Mouse (Mus musculus): ENCODE results near the gene Cphx2. TPM values are rescaled to one million over a fixed set of nuclear protein-coding genes. Genes with fewer than 3 reads are reported as not detected.
"Not testable (repeated sequence)": the region's sequence is repeated elsewhere in the genome, so short reads cannot be mapped to it uniquely, and the experiment has no call there.

Gene Cphx2
- polyA plus RNA-seq, 1 experiment from 2014 or later, result not detected

GRCm38 (mm10) chr14:26076620-26077390 is 4.5 kb upstream of the Cphx2 start:
- DNase-seq; H3K27me3 ChIP-seq (ENCODE audit: insufficient read depth, low read length); ATAC-seq (ENCODE audit: insufficient read depth); H3K9me3 ChIP-seq (ENCODE audit: low read depth, low read length); H3K4me3 ChIP-seq (ENCODE audit: low read depth, low read length); H3K4me2 ChIP-seq; H3K36me3 ChIP-seq (ENCODE audit: insufficient read depth); H3K4me1 ChIP-seq (ENCODE audit: insufficient read depth); H3K9ac ChIP-seq; H3K27ac ChIP-seq (ENCODE audit: low read depth): not testable (repeated sequence)
- WGBS, result no CpG with 5 or more reads among the region's 5 CpGs

DNA sequence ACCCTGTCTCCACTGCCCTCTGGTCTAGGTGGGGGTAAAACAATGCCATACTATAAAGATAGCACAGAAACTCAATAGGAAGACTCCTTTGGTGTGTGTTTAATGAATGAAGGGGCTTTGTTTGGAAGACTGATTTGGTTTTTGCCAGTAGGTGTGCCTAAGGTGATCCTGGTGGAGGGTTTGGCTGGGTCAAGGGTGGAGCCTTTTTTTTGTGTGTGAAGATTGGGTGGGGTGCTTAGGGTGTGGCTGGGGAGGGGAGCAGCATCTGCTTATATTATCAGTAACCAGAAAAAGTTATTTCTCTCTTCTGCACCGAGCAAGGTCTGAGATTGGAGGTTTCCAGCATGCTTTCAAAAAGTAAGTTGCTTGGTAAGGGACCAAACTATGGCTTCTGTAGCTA is 681 bp downstream of the Cphx2 start, which contains the start of gene Cphx3:
Gene Cphx3 (plus strand): TSS at position 301 of the 400 bp plus-strand sequence.
- H3K27ac ChIP-seq (ENCODE audit: low read depth); H3K4me2 ChIP-seq; H3K27me3 ChIP-seq (ENCODE audit: insufficient read depth, low read length); H3K4me3 ChIP-seq (ENCODE audit: low read depth, low read length); H3K36me3 ChIP-seq (ENCODE audit: insufficient read depth); H3K9ac ChIP-seq; DNase-seq; H3K9me3 ChIP-seq (ENCODE audit: low read depth, low read length); H3K4me1 ChIP-seq (ENCODE audit: insufficient read depth); ATAC-seq (ENCODE audit: insufficient read depth): not testable (repeated sequence)
- no CpG with 5 or more reads among the region's 1 CpGs for WGBS

- H3K4me3 ChIP-seq (ENCODE audit: low read depth, low read length); DNase-seq; H3K27ac ChIP-seq (ENCODE audit: low read depth); H3K36me3 ChIP-seq (ENCODE audit: insufficient read depth); H3K9ac ChIP-seq; H3K9me3 ChIP-seq (ENCODE audit: low read depth, low read length); ATAC-seq (ENCODE audit: insufficient read depth); H3K4me1 ChIP-seq (ENCODE audit: insufficient read depth); H3K4me2 ChIP-seq; H3K27me3 ChIP-seq (ENCODE audit: insufficient read depth, low read length): not testable (repeated sequence)
- no CpG with 5 or more reads among the region's 3 CpGs for WGBS
Measured at GRCm38 (mm10) chr14:26097622-26098021, 16.3 kb downstream of the Cphx2 start.

- H3K27ac ChIP-seq (ENCODE audit: low read depth); H3K4me3 ChIP-seq (ENCODE audit: low read depth, low read length); H3K4me1 ChIP-seq (ENCODE audit: insufficient read depth); H3K27me3 ChIP-seq (ENCODE audit: insufficient read depth, low read length); DNase-seq; H3K9me3 ChIP-seq (ENCODE audit: low read depth, low read length); H3K9ac ChIP-seq; H3K36me3 ChIP-seq (ENCODE audit: insufficient read depth); H3K4me2 ChIP-seq: not testable (repeated sequence)
- WGBS, result no CpG with 5 or more reads among the region's 7 CpGs
- ATAC-seq (ENCODE audit: insufficient read depth), result peak; percentile 76
Measured at GRCm38 (mm10) chr14:26118150-26118549, 36.8 kb downstream of the Cphx2 start, which contains the start of gene Duxbl2. Gene Duxbl2 (plus strand): TSS chr14:26118349.

DNA sequence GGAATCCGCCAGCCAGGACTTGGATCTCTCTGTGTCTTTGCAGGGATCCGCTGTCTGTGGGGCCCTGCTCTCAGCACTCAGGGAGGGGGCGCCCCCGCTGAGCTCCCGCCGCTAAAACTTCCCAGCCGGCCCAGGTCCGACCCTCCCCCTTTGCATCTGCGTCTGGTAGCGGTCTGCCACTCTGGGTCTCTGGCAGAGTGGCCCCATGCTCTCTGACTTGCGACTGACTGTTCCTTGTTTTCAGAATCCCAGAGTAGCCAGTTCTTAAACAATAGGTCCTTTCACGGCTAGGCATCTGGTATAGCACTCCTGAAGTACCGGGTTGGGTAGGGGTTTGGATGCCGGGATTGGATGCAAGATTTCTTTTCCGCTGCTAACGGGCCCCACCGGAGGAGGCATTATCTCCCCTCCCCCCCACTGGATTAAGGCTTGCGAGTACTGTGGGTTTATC is 37.3 kb downstream of the Cphx2 start:
- ATAC-seq (ENCODE audit: insufficient read depth), result peak; percentile 94
- no CpG with 5 or more reads among the region's 18 CpGs for WGBS
- H3K4me1 ChIP-seq (ENCODE audit: insufficient read depth); H3K27me3 ChIP-seq (ENCODE audit: insufficient read depth, low read length); H3K4me3 ChIP-seq (ENCODE audit: low read depth, low read length); H3K36me3 ChIP-seq (ENCODE audit: insufficient read depth); H3K9ac ChIP-seq; H3K4me2 ChIP-seq; H3K27ac ChIP-seq (ENCODE audit: low read depth); H3K9me3 ChIP-seq (ENCODE audit: low read depth, low read length); DNase-seq: not testable (repeated sequence)

DNA sequence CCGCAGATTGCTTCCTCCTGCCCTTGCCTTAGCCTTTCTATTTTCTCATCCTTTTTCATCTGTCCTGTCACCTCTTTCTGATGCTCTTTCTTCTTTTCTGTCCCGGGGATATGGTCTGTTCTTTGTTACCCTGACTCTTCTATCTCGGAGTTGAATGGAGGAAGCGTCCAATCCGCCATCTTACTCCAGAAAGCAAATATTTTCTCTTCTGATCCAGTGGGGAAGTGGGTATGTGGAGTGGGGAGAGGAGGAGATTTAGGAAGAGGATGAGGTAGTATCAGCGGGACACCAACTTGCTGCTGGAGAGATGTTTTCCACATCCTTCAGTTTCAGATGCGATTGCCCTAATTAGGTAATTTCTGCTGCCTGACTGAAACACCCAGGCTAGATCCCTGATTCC is 37.8 kb downstream of the Cphx2 start:
- not testable (repeated sequence) for H3K9ac ChIP-seq; H3K27me3 ChIP-seq (ENCODE audit: insufficient read depth, low read length); H3K4me3 ChIP-seq (ENCODE audit: low read depth, low read length); ATAC-seq (ENCODE audit: insufficient read depth); DNase-seq; H3K36me3 ChIP-seq (ENCODE audit: insufficient read depth); H3K9me3 ChIP-seq (ENCODE audit: low read depth, low read length); H3K4me2 ChIP-seq; H3K27ac ChIP-seq (ENCODE audit: low read depth); H3K4me1 ChIP-seq (ENCODE audit: insufficient read depth)
- WGBS, result no CpG with 5 or more reads among the region's 7 CpGs

Other genes with a start within 250 kb of the Cphx2 start
- gene Anxa11, start 239.4 kb upstream of the Cphx2 start, polyA plus RNA-seq (2014; fragmentation: Nextera tagmentation; extraction: Ambion mirVana), result 19.4 and 23.7 TPM in 2 replicates
- gene Plac9a, start 178.4 kb upstream of the Cphx2 start, polyA plus RNA-seq (2014; fragmentation: Nextera tagmentation; extraction: Ambion mirVana), result 0.53 and 1.4 TPM in 2 replicates
- gene Tmem254a, start 153.8 kb upstream of the Cphx2 start, polyA plus RNA-seq (2014; fragmentation: Nextera tagmentation; extraction: Ambion mirVana), result 1.6 and 4.5 TPM in 2 replicates
- not detected in 2 replicates for gene Cphx1, start 143.2 kb upstream of the Cphx2 start, polyA plus RNA-seq (2014; fragmentation: Nextera tagmentation; extraction: Ambion mirVana)
- 0.68 and 2.0 TPM in 2 replicates for gene Duxbl1, start 102.9 kb upstream of the Cphx2 start, polyA plus RNA-seq (2014; fragmentation: Nextera tagmentation; extraction: Ambion mirVana)
- 22.7 and 28.1 TPM in 2 replicates for gene Gm9780, start 38.8 kb upstream of the Cphx2 start, polyA plus RNA-seq (2014; fragmentation: Nextera tagmentation; extraction: Ambion mirVana)
- 35.0 and 37.1 TPM in 2 replicates for gene Tmem254c, start 14.2 kb upstream of the Cphx2 start, polyA plus RNA-seq (2014; fragmentation: Nextera tagmentation; extraction: Ambion mirVana)
- gene Cphx3, start 781 bp downstream of the Cphx2 start, polyA plus RNA-seq (2014; fragmentation: Nextera tagmentation; extraction: Ambion mirVana), result not detected in 2 replicates
- 2.9 TPM in 1 of 2 replicates, not detected in the other for gene Duxbl2, start 36.8 kb downstream of the Cphx2 start, polyA plus RNA-seq (2014; fragmentation: Nextera tagmentation; extraction: Ambion mirVana)
- 24.1 and 30.4 TPM in 2 replicates for gene Plac9b, start 101.0 kb downstream of the Cphx2 start, polyA plus RNA-seq (2014; fragmentation: Nextera tagmentation; extraction: Ambion mirVana)
- gene Tmem254b, start 125.5 kb downstream of the Cphx2 start, polyA plus RNA-seq (2014; fragmentation: Nextera tagmentation; extraction: Ambion mirVana), result 23.6 and 24.2 TPM in 2 replicates
- 0.69 and 2.3 TPM in 2 replicates for gene Duxbl3, start 176.4 kb downstream of the Cphx2 start, polyA plus RNA-seq (2014; fragmentation: Nextera tagmentation; extraction: Ambion mirVana)

Measured in lung, embryonic 14.5 days (tissue).